Mouse (Mus musculus) CD4-positive, CD25-positive, alpha-beta regulatory T cell, adult 9 weeks (primary cell): ENCODE data around the gene Zfp760. TPM values are rescaled to one million over a fixed set of nuclear protein-coding genes. Genes with fewer than 3 reads are reported as not detected.

Source experiments
- polyA plus RNA-seq: library from polyadenylated mRNA; unstranded; fragments of 100-300 nt; shearing (Covaris generic); gene quantifications from one replicate; pipeline ENCODE4 v1.2.1, GENCODE M21; 2017

Zfp760 gene
- 5.5 TPM for polyA plus RNA-seq

DNA sequence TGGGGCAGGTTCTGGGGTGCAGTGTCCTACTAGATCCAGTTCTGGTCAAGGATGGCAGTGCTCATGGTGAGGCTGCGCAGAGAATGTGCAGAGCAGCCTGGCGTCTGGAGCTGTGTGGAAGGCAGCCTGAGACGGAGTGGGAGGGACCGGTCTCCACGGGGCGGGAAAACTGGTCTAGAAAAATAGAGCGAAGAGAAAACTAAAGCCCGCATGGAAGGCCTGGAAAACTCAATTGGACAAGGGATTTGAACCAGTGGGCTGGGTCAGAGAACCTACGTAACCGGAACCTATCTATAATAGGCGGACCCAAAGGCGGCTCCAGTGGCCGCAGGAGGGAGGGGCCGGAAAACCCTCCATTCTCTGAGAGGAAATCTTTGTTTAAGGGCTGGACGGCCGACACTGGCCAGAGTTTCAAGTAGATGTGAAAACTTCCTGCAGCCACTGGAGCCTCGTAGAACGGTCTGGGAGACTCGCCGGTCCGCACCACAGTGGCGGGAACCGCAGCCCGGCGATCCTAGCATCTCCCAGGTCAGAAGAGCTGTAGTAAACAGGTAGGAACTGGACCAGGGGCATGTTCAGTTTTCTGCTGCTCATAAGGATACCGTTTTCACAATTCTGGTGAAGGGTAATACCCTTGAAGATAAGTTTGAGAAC is at the start of gene Zfp760:
Gene Zfp760, plus strand, starts transcription at position 399 of the 654 bp plus-strand sequence.

DNA sequence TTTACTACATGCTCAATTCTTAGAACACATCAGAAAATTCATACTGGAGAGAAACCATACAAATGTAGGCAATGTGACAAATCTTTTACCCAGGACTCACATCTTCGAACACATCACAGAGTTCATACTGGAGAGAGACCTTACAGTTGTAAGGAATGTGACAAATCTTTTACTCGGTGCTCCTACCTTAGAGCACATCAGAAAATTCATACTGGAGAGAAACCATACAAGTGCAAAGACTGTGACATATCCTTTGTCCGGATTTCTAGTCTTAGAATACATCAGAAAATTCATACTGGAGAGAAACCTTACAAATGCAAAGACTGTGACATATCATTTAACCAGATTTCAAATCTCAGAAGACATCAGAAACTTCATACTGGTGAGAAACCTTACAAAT is 16.0 kb upstream of the Zfp760 start, which contains the start of gene Gm10226:
Gene Gm10226, plus strand, starts transcription at position 301 of the 400 bp plus-strand sequence.

DNA sequence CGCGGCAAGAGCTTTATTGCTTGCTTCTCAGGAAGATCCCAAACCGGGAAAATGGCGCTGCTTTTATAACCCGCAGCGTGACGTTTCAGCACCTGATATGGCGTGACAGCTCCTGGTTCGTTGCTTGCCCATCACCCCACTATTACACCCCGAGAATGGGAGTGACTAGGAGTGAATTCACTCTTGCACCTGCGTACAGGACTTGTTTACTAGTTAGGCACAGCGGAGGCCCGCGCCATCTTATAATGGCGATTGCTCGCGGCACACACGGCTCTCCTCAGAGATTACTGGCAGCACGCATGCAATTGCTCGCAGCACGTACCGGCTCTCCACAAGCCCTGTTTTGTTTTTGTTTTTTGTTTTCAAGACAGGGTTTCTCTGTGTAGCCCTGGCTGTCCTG is 23.0 kb downstream of the Zfp760 start, which contains the start of gene Zfp229:
Gene Zfp229, plus strand, starts transcription at position 301 of the 400 bp plus-strand sequence.

Other genes starting within 250 kb of the Zfp760 start
- gene Zfp53, start 218.7 kb upstream of the Zfp760 start, polyA plus RNA-seq = 65.7 TPM
- 22.9 TPM for gene Zfp52, start 172.2 kb upstream of the Zfp760 start, polyA plus RNA-seq
- 5.6 TPM for gene Zfp948, start 140.7 kb upstream of the Zfp760 start, polyA plus RNA-seq
- gene Zfp983, start 57.1 kb upstream of the Zfp760 start, polyA plus RNA-seq = 16.7 TPM
- gene Gm10226, start 15.9 kb upstream of the Zfp760 start, polyA plus RNA-seq = 16.0 TPM
- gene Zfp229, start 23.1 kb downstream of the Zfp760 start, polyA plus RNA-seq = 0.71 TPM
- gene Zfp820, start 138.0 kb downstream of the Zfp760 start, polyA plus RNA-seq = 0.43 TPM
- gene Zfp995, start 202.2 kb downstream of the Zfp760 start, polyA plus RNA-seq = 18.5 TPM